Mouse (Mus musculus) heart, embryonic 10.5 days (tissue): ENCODE measurements around the gene Odf3l2. TPM values are rescaled to one million over a fixed set of nuclear protein-coding genes. Genes with fewer than 3 reads are reported as not detected.
A peak's percentile ranks its signal among the peaks of the same experiment; 100 is the strongest.

Experiments
- DNase-seq: peaks from one replicate; pipeline ENCODE4 v3.0.0-alpha.2; 2017; ENCODE audit warnings: low spot score
- H3K27ac ChIP-seq: fragments of 300-500 bp; sonication (generic); 2 replicates; pipeline ENCODE4 v1.5.1; 2016; ENCODE audit warnings: mild to moderate bottlenecking
- H3K27me3 ChIP-seq: fragments of 300-500 bp; sonication (generic); 2 replicates; pipeline ENCODE4 v1.6.1; 2016; ENCODE audit warnings: mild to moderate bottlenecking; ENCODE audit not compliant: poor library complexity, insufficient read depth, severe bottlenecking
- H3K36me3 ChIP-seq: fragments of 300-500 bp; sonication (generic); 2 replicates; pipeline ENCODE4 v1.6.1; 2016; ENCODE audit warnings: mild to moderate bottlenecking, moderate library complexity
- H3K4me1 ChIP-seq: fragments of 300-500 bp; sonication (generic); 2 replicates; pipeline ENCODE4 v1.6.1; 2016; ENCODE audit warnings: mild to moderate bottlenecking
- H3K4me3 ChIP-seq: fragments of 300-500 bp; sonication (generic); 2 replicates; pipeline ENCODE4 v1.5.1; 2016; ENCODE audit warnings: mild to moderate bottlenecking, moderate library complexity
- H3K9me3 ChIP-seq: fragments of 300-500 bp; sonication (generic); 2 replicates; pipeline ENCODE4 v1.6.1; 2016; ENCODE audit warnings: mild to moderate bottlenecking, moderate library complexity
- WGBS: fragments of 180-500 bp; shearing (Covaris S2); methylation state at CpG from one replicate; pipeline ENCODE4 v1.1.7; 2016; 5-methylcytosine and 5-hydroxymethylcytosine counted together
- polyA plus RNA-seq: library from polyadenylated mRNA; unstranded; fragments of >200 nt; fragmentation: Nextera tagmentation; extraction: Ambion mirVana; gene quantifications from 2 replicates; pipeline ENCODE4 v1.2.1, GENCODE M21; 2016

Gene Odf3l2
- polyA plus RNA-seq, 1 experiment from 2014 or later, result not detected

GRCm38 (mm10) chr10:79668771-79669575, 23.4 kb upstream of the Odf3l2 start, which contains the start of gene Tpgs1:
Gene Tpgs1 (plus strand): TSS chr10:79669369.
- peaks cover 13% of the 10 kb centered on the region; the same call in 1 of the 2 replicates for H3K36me3 ChIP-seq
- peaks cover 12% of the 10 kb centered on the region for H3K27me3 ChIP-seq
- H3K4me3 ChIP-seq, result peak within 1 kb of the TSS; percentile 90
- H3K27ac ChIP-seq, result peak within 1 kb of the TSS; percentile 94
- under 1% methylated on average over 45 of the region's 45 CpGs for WGBS
- peaks cover 24% of the 10 kb centered on the region for H3K4me1 ChIP-seq
- peak; percentile 96 for DNase-seq
- no peaks in the 10 kb centered on the region for H3K9me3 ChIP-seq

- H3K9me3 ChIP-seq, result no peaks in the 10 kb centered on the region
- H3K4me1 ChIP-seq, result peaks cover 24% of the 10 kb centered on the region
- peaks cover 12% of the 10 kb centered on the region for H3K27me3 ChIP-seq
- no peak overlapping the region for H3K27ac ChIP-seq
- no peak overlapping the region for H3K4me3 ChIP-seq
- 77% methylated on average over 5 of the region's 5 CpGs for WGBS
- H3K36me3 ChIP-seq, result peaks cover 5% of the 10 kb centered on the region; the same call in 1 of the 2 replicates
- no peak for DNase-seq
Measured at GRCm38 (mm10) chr10:79668076-79668475, 22.5 kb upstream of the Odf3l2 start.

- Histone ChIP-seq H3K27me3 (peaks cover 12% of the 10 kb centered on the region), H3K4me3 (no peak overlapping the region), H3K4me1 (peaks cover 23% of the 10 kb centered on the region), H3K36me3 (no peaks in the 10 kb centered on the region), H3K9me3 (no peaks in the 10 kb centered on the region), H3K27ac (no peak overlapping the region)
- DNase-seq, result no peak
- 64% methylated on average over 9 of the region's 9 CpGs for WGBS
Measured at GRCm38 (mm10) chr10:79666493-79666892, 21.0 kb upstream of the Odf3l2 start.

GRCm38 (mm10) chr10:79665051-79665450, 19.5 kb upstream of the Odf3l2 start:
- Histone ChIP-seq H3K4me1 (peaks cover 16% of the 10 kb centered on the region), H3K27me3 (peaks cover 16% of the 10 kb centered on the region), H3K9me3 (no peaks in the 10 kb centered on the region), H3K27ac (no peak overlapping the region), H3K36me3 (no peaks in the 10 kb centered on the region), H3K4me3 (no peak overlapping the region)
- 87% methylated on average over 8 of the region's 8 CpGs for WGBS
- DNase-seq, result no peak

- no peak within 1 kb of the TSS for H3K27ac ChIP-seq
- H3K27me3 ChIP-seq, result peaks cover 16% of the 10 kb centered on the region
- H3K4me1 ChIP-seq, result peaks cover 15% of the 10 kb centered on the region
- 14% methylated on average over 13 of the region's 13 CpGs for WGBS
- no peaks in the 10 kb centered on the region for H3K36me3 ChIP-seq
- no peak within 1 kb of the TSS for H3K4me3 ChIP-seq
- DNase-seq, result peak; percentile 90
- no peaks in the 10 kb centered on the region for H3K9me3 ChIP-seq
Measured at GRCm38 (mm10) chr10:79664131-79664665, 18.7 kb upstream of the Odf3l2 start, which contains the start of gene Madcam1. Gene Madcam1 (plus strand): TSS chr10:79664559.

- peaks cover 15% of the 10 kb centered on the region for H3K4me1 ChIP-seq
- no peaks in the 10 kb centered on the region for H3K36me3 ChIP-seq
- WGBS, result 37% methylated on average over 3 of the region's 3 CpGs
- DNase-seq, result no peak
- peaks cover 16% of the 10 kb centered on the region for H3K27me3 ChIP-seq
- H3K4me3 ChIP-seq, result no peak overlapping the region
- no peaks in the 10 kb centered on the region for H3K9me3 ChIP-seq
- peak overlapping the region; percentile 24; the same call in 1 of the 2 replicates for H3K27ac ChIP-seq
Measured at GRCm38 (mm10) chr10:79661861-79662260, 16.3 kb upstream of the Odf3l2 start.

- Histone ChIP-seq H3K36me3 (no peaks in the 10 kb centered on the region), H3K9me3 (no peaks in the 10 kb centered on the region), H3K4me3 (no peak overlapping the region), H3K27me3 (peaks cover 17% of the 10 kb centered on the region), H3K4me1 (peaks cover 15% of the 10 kb centered on the region), H3K27ac (no peak overlapping the region)
- 70% methylated on average over 2 of the region's 2 CpGs for WGBS
- DNase-seq, result no peak
Measured at GRCm38 (mm10) chr10:79660298-79660697, 14.8 kb upstream of the Odf3l2 start.

GRCm38 (mm10) chr10:79658829-79659228, 13.3 kb upstream of the Odf3l2 start:
- Histone ChIP-seq H3K4me1 (peaks cover 9% of the 10 kb centered on the region), H3K27ac (no peak overlapping the region), H3K36me3 (no peaks in the 10 kb centered on the region), H3K9me3 (no peaks in the 10 kb centered on the region), H3K27me3 (peaks cover 22% of the 10 kb centered on the region), H3K4me3 (no peak overlapping the region)
- 13% methylated on average over 4 of the region's 4 CpGs for WGBS
- no peak for DNase-seq

- Histone ChIP-seq H3K27ac (no peak overlapping the region), H3K4me3 (no peak overlapping the region), H3K27me3 (peaks cover 29% of the 10 kb centered on the region), H3K36me3 (no peaks in the 10 kb centered on the region), H3K9me3 (no peaks in the 10 kb centered on the region), H3K4me1 (no peaks in the 10 kb centered on the region)
- 40% methylated on average over 1 of the region's 1 CpGs for WGBS
- no peak for DNase-seq
Measured at GRCm38 (mm10) chr10:79654946-79655395, 9.4 kb upstream of the Odf3l2 start.

- no peak for DNase-seq
- H3K27me3 ChIP-seq, result peaks cover 29% of the 10 kb centered on the region
- H3K4me3 ChIP-seq, result no peak overlapping the region
- no peak overlapping the region for H3K27ac ChIP-seq
- 77% methylated on average over 7 of the region's 7 CpGs for WGBS
- no peaks in the 10 kb centered on the region for H3K9me3 ChIP-seq
- no peaks in the 10 kb centered on the region for H3K36me3 ChIP-seq
- H3K4me1 ChIP-seq, result no peaks in the 10 kb centered on the region
Measured at GRCm38 (mm10) chr10:79652789-79653188, 7.3 kb upstream of the Odf3l2 start.

- DNase-seq, result no peak
- H3K27ac ChIP-seq, result no peak overlapping the region
- peaks cover 29% of the 10 kb centered on the region for H3K27me3 ChIP-seq
- WGBS, result 26% methylated on average over 7 of the region's 7 CpGs
- no peaks in the 10 kb centered on the region for H3K9me3 ChIP-seq
- H3K36me3 ChIP-seq, result no peaks in the 10 kb centered on the region
- H3K4me3 ChIP-seq, result no peak overlapping the region
- no peaks in the 10 kb centered on the region for H3K4me1 ChIP-seq
Measured at GRCm38 (mm10) chr10:79649070-79649751, 3.7 kb upstream of the Odf3l2 start.

GRCm38 (mm10) chr10:79638486-79639204, 6.9 kb downstream of the Odf3l2 start:
- Histone ChIP-seq H3K36me3 (no peaks in the 10 kb centered on the region), H3K9me3 (no peaks in the 10 kb centered on the region), H3K27me3 (peaks cover 48% of the 10 kb centered on the region), H3K27ac (no peak overlapping the region), H3K4me1 (peaks cover 31% of the 10 kb centered on the region), H3K4me3 (peak overlapping the region; percentile 88; the same call in 1 of the 2 replicates)
- no peak for DNase-seq
- 7% methylated on average over 23 of the region's 23 CpGs for WGBS
